Mouse (Mus musculus) brain, embryonic 14.5 days (tissue): ENCODE measurements around the gene Ubxn1.

Source experiments
- CTCF ChIP-seq: fragments of 200-500 bp; IDR thresholded peaks from 2 replicates; pipeline ENCODE4 v1.5.1; 2012; ENCODE audit warnings: inconsistent platforms, mild to moderate bottlenecking, moderate library complexity, borderline replicate concordance; ENCODE audit not compliant: insufficient read depth, insufficient read length; ENCODE audit errors: extremely low read depth
- POLR2A ChIP-seq: fragments of 200-500 bp; IDR thresholded peaks from 2 replicates; pipeline ENCODE4 v1.6.1; 2012; ENCODE audit warnings: mild to moderate bottlenecking, inconsistent platforms, borderline replicate concordance; ENCODE audit not compliant: poor library complexity, insufficient read depth, insufficient read length, severe bottlenecking; ENCODE audit errors: extremely low read depth

DNA sequence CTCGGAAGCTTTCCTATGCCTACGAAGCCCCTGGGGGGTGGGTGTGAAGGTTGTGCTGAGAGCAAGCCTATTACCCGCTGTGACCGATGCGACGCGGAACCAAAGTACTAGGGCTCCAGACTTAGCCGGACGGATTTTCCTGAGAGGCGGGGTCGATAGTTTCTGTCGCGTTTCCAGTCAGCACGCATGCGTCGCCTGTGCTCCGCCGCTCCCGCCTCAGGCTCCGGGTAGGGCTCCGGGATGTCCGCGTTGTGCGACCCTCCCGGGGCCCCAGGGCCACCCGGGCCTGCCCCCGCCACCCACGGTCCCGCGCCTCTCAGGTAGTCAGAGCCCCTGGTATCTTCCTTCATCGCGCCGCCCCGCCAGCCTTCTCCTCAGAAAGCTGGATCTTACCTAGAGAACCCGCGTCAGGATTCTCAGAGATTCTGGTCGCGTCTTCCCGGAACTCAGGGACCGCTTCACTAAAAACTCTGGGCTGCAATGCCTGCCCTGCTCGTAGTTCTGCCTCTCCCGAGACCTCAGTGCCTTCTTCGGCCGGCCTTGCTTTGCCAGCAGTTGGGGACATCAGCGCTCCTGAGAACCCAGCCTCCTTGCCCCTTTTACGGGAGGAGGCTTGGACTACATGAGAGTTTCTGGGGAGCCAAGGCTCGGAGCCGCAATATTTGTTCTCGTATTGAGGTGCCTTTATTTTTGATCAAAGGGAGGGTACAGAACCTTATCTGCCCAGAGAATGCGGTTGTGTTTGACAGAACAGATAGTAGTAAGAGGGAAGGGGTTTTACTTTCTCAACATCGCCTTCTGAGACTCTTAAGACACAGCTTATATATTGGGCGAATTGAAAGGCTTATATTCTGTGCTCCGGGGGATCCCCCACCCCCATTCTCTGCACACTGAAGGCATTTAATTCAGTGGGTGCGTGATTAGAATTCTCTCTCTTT is 21.8 kb downstream of the Ubxn1 start, which contains the start of gene Ints5:
- no peak for TF ChIP-seq CTCF
- TF ChIP-seq POLR2A = peak; percentile 78
